Mouse (Mus musculus): ENCODE results near the gene Macf1.
"Not testable (repeated sequence)": the region's sequence is repeated elsewhere in the genome, so short reads cannot be mapped to it uniquely, and the experiment has no call there.

Gene Macf1

DNA sequence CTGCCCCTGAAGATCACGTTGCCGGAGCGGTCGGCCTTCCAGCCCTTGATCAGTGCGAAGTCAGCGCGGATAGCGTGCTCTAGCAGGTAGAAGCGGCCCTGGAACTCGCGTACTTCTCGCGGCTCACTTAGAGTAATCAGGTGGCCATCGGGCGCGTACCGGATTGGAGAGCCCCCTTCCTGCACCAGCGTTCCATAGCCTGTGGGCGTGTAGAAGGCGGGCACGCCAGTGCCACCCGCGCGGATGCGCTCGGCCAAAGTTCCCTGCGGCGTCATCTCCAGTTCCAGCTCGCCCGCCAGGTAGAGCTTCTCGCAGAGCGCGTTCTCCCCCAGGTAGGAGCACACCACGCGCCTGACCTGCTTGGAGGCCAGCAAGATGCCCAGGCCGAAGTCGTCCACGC, 361.2 kb downstream of the Macf1 start:
- in situ Hi-C loops (cut with MboI; ENCODE audit: low sequenced_read_pairs) = not testable (repeated sequence)

- in situ Hi-C loops (cut with MboI; ENCODE audit: low sequenced_read_pairs) = no loop called here
Measured at GRCm38 (mm10) chr4:123314497-123314896, 369.7 kb downstream of the Macf1 start.

GRCm38 (mm10) chr4:123313010-123313409, 371.1 kb downstream of the Macf1 start:
- in situ Hi-C loops (cut with MboI; ENCODE audit: low sequenced_read_pairs) = no loop called here

DNA sequence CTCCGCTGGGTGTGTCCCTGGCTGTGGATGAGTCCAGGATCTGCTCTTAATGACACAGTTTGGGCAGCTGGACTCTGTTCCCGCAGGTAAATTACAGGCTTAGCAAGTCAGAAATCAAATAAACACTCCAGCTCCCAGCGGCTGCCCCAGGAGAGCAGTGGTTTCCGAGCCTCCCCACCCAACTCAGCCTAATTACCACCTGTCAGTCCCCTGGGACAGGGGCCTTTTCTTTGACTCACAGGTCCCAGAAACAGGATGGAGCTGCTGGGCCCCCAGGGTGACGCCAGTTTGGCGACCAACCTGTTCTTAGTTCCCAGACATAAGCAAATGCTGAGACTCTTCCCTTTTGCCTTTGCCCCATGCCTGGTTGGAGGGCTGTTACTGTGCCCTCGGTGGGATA, 372.3 kb downstream of the Macf1 start:
- in situ Hi-C loops (cut with MboI; ENCODE audit: low sequenced_read_pairs) = no loop called here

GRCm38 (mm10) chr4:123308292-123308691, 375.9 kb downstream of the Macf1 start:
- in situ Hi-C loops (cut with MboI; ENCODE audit: low sequenced_read_pairs) = no loop called here

DNA sequence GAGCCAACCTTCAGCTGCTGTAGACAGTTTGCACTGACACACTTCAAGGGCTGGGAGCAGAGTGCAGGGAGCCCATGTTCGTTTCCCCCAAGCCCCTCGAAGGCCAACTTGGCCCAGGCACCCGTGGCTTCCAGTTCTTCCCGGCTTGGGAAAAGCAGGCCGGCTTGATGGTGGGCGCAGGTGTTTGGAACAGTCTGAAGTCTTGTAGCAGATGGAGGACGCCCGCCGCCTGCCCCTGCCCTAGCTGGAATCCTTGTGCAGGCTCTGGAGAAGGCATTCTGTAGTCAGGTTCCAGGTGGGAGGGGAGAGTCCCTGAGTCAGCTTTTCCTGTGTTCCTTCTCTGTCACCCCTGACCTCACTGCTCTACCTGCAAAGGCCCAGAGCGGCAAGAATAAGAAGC, 377.2 kb downstream of the Macf1 start:
- in situ Hi-C loops (cut with MboI; ENCODE audit: low sequenced_read_pairs) = no loop called here

- in situ Hi-C loops (cut with MboI; ENCODE audit: low sequenced_read_pairs) = no loop called here
Measured at GRCm38 (mm10) chr4:123305789-123306188, 378.4 kb downstream of the Macf1 start.
